Mouse (Mus musculus): ENCODE data around the gene Cacfd1.

The Cacfd1 gene

GRCm38 (mm10) chr2:27070247-27070813 lies 60.6 kb downstream of the Cacfd1 start:
- in situ Hi-C loops (cut with MboI, MseI) = loop anchor here (10.0 kb wide), 1 partner anchor 164 kb away; no protein-coding TSS in a partner anchor

All from regulatory T cell (primary cell).